ENCODE assay signal across 10 mouse cellular contexts in genomic region chrX:71962073-71963051, GRCm38 (mm10). TPM values are rescaled to one million over a fixed set of nuclear protein-coding genes. Genes with fewer than 3 reads are reported as not detected.
DNase-seq lines count a peak whose midpoint lies in the region; ATAC-seq and TF ChIP-seq lines count a peak whose summit lies in the region.
"Had no signal": no experiment of that assay in that cellular context is flagged by ENCODE, and none has a peak within 500 bp of the region (broad histone marks: within the 10 kb centered on the region; RNA-seq: fewer than 3 reads in every experiment).

Gene Prrg3, plus strand, starts transcription at chrX:71962624.

- peak; percentile 8 for DNase-seq in thymus, postnatal 4 days
- DNase-seq in thymus, postnatal 0 days (ENCODE audit: low spot score), result no peak
- DNase-seq in forebrain, embryonic 11.5 days (ENCODE audit: low spot score), result peak; percentile 86
- DNase-seq in layer of hippocampus, postnatal 25 days (ENCODE audit: extremely low spot score in 1 of 2, low spot score in 1 of 2), result peak; percentile 8 to 17
- DNase-seq in lung, postnatal 0 days (ENCODE audit: low spot score), result peak; percentile 77
- peak; percentile 14 for DNase-seq in right cerebral cortex, adult 18-20 months

- H3K4me2 ChIP-seq in forebrain, embryonic 11.5 days (ENCODE audit: low read depth, low read length, severe bottlenecking), result peak within 1 kb of the TSS; percentile 64
- peak within 1 kb of the TSS; percentile 77 for H3K4me2 ChIP-seq in heart, embryonic 15.5 days
- H3K4me2 ChIP-seq in lung, postnatal 0 days (replicated peaks; ENCODE audit: low read depth, low read length), result peak within 1 kb of the TSS; percentile 60

- TF ChIP-seq CTCF in lung, postnatal 0 days (IDR thresholded peaks at IDR 0.05), result no peak

- ATAC-seq in forebrain, embryonic 11.5 days (replicated peaks; ENCODE audit: low FRiP score), result peak; percentile 94
- peak; percentile 90 for ATAC-seq in heart, embryonic 15.5 days (replicated peaks; ENCODE audit: insufficient number of reproducible peaks, insufficient read depth, low FRiP score, low read depth)
- peak; percentile 90 for ATAC-seq in lung, postnatal 0 days
- ATAC-seq in granulocyte monocyte progenitor cell, adult 5-6 weeks (replicated peaks; ENCODE audit: poor library complexity, severe bottlenecking), result no peak

- H3K9ac ChIP-seq in forebrain, embryonic 11.5 days (ENCODE audit: low read length), result peak within 1 kb of the TSS; percentile 60
- peak within 1 kb of the TSS; percentile 47 for H3K9ac ChIP-seq in heart, embryonic 15.5 days
- peak within 1 kb of the TSS; percentile 48 for H3K9ac ChIP-seq in lung, postnatal 0 days (replicated peaks; ENCODE audit: low read depth)

- 29% methylated on average over 53 of the region's 72 CpGs for WGBS in forebrain, embryonic 11.5 days
- 15% methylated on average over 52 of the region's 72 CpGs for WGBS in heart, embryonic 15.5 days
- 16% methylated on average over 37 of the region's 72 CpGs for WGBS in lung, postnatal 0 days

- H3K27ac ChIP-seq in forebrain, embryonic 11.5 days (ENCODE audit: low read depth, low read length), result no peak within 1 kb of the TSS
- peak within 1 kb of the TSS; percentile 53 for H3K27ac ChIP-seq in heart, embryonic 15.5 days
- H3K27ac ChIP-seq in lung, postnatal 0 days (ENCODE audit: low read length), result peak within 1 kb of the TSS; percentile 81
- H3K27ac ChIP-seq: macrophage had no signal

- H3K9me3 ChIP-seq in forebrain, embryonic 11.5 days (ENCODE audit: control insufficient read depth, low read length), result no peaks in the 10 kb centered on the region
- H3K9me3 ChIP-seq in heart, embryonic 15.5 days (replicated peaks), result no peaks in the 10 kb centered on the region
- H3K9me3 ChIP-seq in lung, postnatal 0 days (ENCODE audit: low read length), result no peaks in the 10 kb centered on the region
- H3K9me3 ChIP-seq: G1E had no signal

- no peak for TF ChIP-seq EP300 in lung, postnatal 0 days (IDR thresholded peaks at IDR 0.05)

- peak within 1 kb of the TSS; percentile 44 for H3K4me3 ChIP-seq in forebrain, embryonic 11.5 days (ENCODE audit: low read depth, low read length)
- peak within 1 kb of the TSS; percentile 54 for H3K4me3 ChIP-seq in heart, embryonic 15.5 days
- peak within 1 kb of the TSS; percentile 39 for H3K4me3 ChIP-seq in lung, postnatal 0 days (ENCODE audit: low read depth, low read length)

- H3K27me3 ChIP-seq in forebrain, embryonic 11.5 days (ENCODE audit: control insufficient read depth, insufficient read depth, low read length), result no peaks in the 10 kb centered on the region; the same call in 1 of the 2 replicates
- H3K27me3 ChIP-seq in heart, embryonic 15.5 days, result peaks cover 30% of the 10 kb centered on the region
- no peaks in the 10 kb centered on the region for H3K27me3 ChIP-seq in lung, postnatal 0 days (replicated peaks; ENCODE audit: insufficient read depth, low read length)

- 0 out of 2 replicates have a peak, but pooled peaks cover 2% of the 10 kb centered on the region for H3K4me1 ChIP-seq in forebrain, embryonic 11.5 days (replicated peaks; ENCODE audit: control insufficient read depth, insufficient read depth, low read length)
- H3K4me1 ChIP-seq in heart, embryonic 15.5 days (replicated peaks), result no peaks in the 10 kb centered on the region
- no peaks in the 10 kb centered on the region for H3K4me1 ChIP-seq in lung, postnatal 0 days (ENCODE audit: insufficient read depth, low read depth, low read length)

- no peaks in the 10 kb centered on the region for H3K36me3 ChIP-seq in forebrain, embryonic 11.5 days (ENCODE audit: control insufficient read depth, insufficient read depth, low read length)
- H3K36me3 ChIP-seq in heart, embryonic 15.5 days, result no peaks in the 10 kb centered on the region
- H3K36me3 ChIP-seq in lung, postnatal 0 days (ENCODE audit: insufficient read depth, low read length), result no peaks in the 10 kb centered on the region
- H3K36me3 ChIP-seq: G1E had no signal

RNA-seq across cellular contexts. Expression of gene Prrg3, which starts in this region (rescaled TPM):
- polyA plus RNA-seq in thymus, postnatal 0 days (2015; fragmentation: Nextera tagmentation; extraction: Ambion mirVana), result 1.7 TPM in 2 replicates
- polyA plus RNA-seq in forebrain, embryonic 11.5 days (2014; fragmentation: Nextera tagmentation; extraction: Ambion mirVana), result 7.9 and 9.9 TPM in 2 replicates
- 8.4 and 10.3 TPM in 2 replicates for polyA plus RNA-seq in heart, embryonic 15.5 days (2015; fragmentation: Nextera tagmentation; extraction: Ambion mirVana)
- total RNA-seq in layer of hippocampus, postnatal 25 days (2021), result 10 to 100 TPM; 20.4 to 21.2 TPM
- polyA plus RNA-seq in lung, postnatal 0 days (2015; fragmentation: Nextera tagmentation; extraction: Ambion mirVana), result 12.9 and 16.2 TPM in 2 replicates
- total RNA-seq in granulocyte monocyte progenitor cell, adult 5-6 weeks (2014; fragmentation: Nextera tagmentation), result not detected in 2 replicates
- not detected in 2 replicates for total RNA-seq in granulocyte monocyte progenitor cell, adult 5-6 weeks (2017)
- polyA plus RNA-seq: G1E, macrophage had no signal

Comparison
In these comparisons a context has a peak if more than half of its experiments do, and no peak if none do; other contexts are left out.
1. RNA of gene Prrg3 (total RNA-seq): 20.4 to 21.2 TPM in layer of hippocampus, postnatal 25 days; not detected in granulocyte monocyte progenitor cell, adult 5-6 weeks; every median in the first group is over 10 times any median in the second.
2. Peak in every context shown above with its lines, with median percentiles within 50 percentile points of each other: H3K4me2 ChIP-seq, H3K4me3 ChIP-seq and H3K9ac ChIP-seq.